Mouse (Mus musculus): Measurements from ENCODE around the gene Anxa6. TPM values are rescaled to one million over a fixed set of nuclear protein-coding genes. Genes with fewer than 3 reads are reported as not detected.

Gene Anxa6
- polyA plus RNA-seq, 1 experiment, result 30.1 TPM

GRCm38 (mm10) chr11:55031991-55032280 lies 1.3 kb downstream of the Anxa6 start:
- Histone ChIP-seq H3K4me1 (ENCODE audit: control insufficient read depth, insufficient read depth, insufficient read length, low read length) (peaks cover 23% of the 10 kb centered on the region), H3K27me3 (ENCODE audit: control insufficient read depth, insufficient read depth, low read length) (peaks cover 4% of the 10 kb centered on the region; the same call in 1 of the 2 replicates), H3K36me3 (ENCODE audit: control insufficient read depth, insufficient read depth, low read length) (no peaks in the 10 kb centered on the region), H3K4me3 (ENCODE audit: low read depth, low read length) (peak overlapping the region; percentile 61), H3K27ac (ENCODE audit: insufficient read depth, low read depth, low read length) (peak overlapping the region; percentile 61; the same call in 1 of the 2 replicates)
- TF ChIP-seq POLR2A (IDR thresholded peaks at IDR 0.05; ENCODE audit: low read depth, low read length), result no peak
- no peak for TF ChIP-seq CTCF (IDR thresholded peaks at IDR 0.05; ENCODE audit: extremely low read depth, insufficient read length, insufficient replicate concordance, low read depth, low read length)
- WGBS, result 10% methylated on average over 4 of the region's 4 CpGs

- TF ChIP-seq CTCF (IDR thresholded peaks at IDR 0.05; ENCODE audit: extremely low read depth, insufficient read length, insufficient replicate concordance, low read depth, low read length) (no peak), POLR2A (IDR thresholded peaks at IDR 0.05; ENCODE audit: low read depth, low read length) (no peak)
- H3K36me3 ChIP-seq (ENCODE audit: control insufficient read depth, insufficient read depth, low read length), result no peaks in the 10 kb centered on the region
- H3K4me1 ChIP-seq (ENCODE audit: control insufficient read depth, insufficient read depth, insufficient read length, low read length), result peaks cover 23% of the 10 kb centered on the region
- peaks cover 4% of the 10 kb centered on the region; the same call in 1 of the 2 replicates for H3K27me3 ChIP-seq (ENCODE audit: control insufficient read depth, insufficient read depth, low read length)
- WGBS, result 50% methylated on average over 10 of the region's 10 CpGs
- peak overlapping the region; percentile 61 for H3K4me3 ChIP-seq (ENCODE audit: low read depth, low read length)
- H3K27ac ChIP-seq (ENCODE audit: insufficient read depth, low read depth, low read length), result peak overlapping the region; percentile 20; the same call in 1 of the 2 replicates
These were observed 1.8 kb downstream of the Anxa6 start for GRCm38 (mm10) chr11:55031211-55031990.

GRCm38 (mm10) chr11:55028509-55028908 lies 4.7 kb downstream of the Anxa6 start:
- Histone ChIP-seq H3K4me3 (ENCODE audit: low read depth, low read length) (no peak overlapping the region), H3K27ac (ENCODE audit: insufficient read depth, low read depth, low read length) (no peak overlapping the region), H3K4me1 (ENCODE audit: control insufficient read depth, insufficient read depth, insufficient read length, low read length) (peaks cover 27% of the 10 kb centered on the region), H3K36me3 (ENCODE audit: control insufficient read depth, insufficient read depth, low read length) (no peaks in the 10 kb centered on the region), H3K27me3 (ENCODE audit: control insufficient read depth, insufficient read depth, low read length) (peaks cover 4% of the 10 kb centered on the region; the same call in 1 of the 2 replicates)
- TF ChIP-seq POLR2A (IDR thresholded peaks at IDR 0.05; ENCODE audit: low read depth, low read length) (no peak), CTCF (IDR thresholded peaks at IDR 0.05; ENCODE audit: extremely low read depth, insufficient read length, insufficient replicate concordance, low read depth, low read length) (no peak)
- WGBS, result 29% methylated on average over 2 of the region's 2 CpGs

- 31% methylated on average over 2 of the region's 2 CpGs for WGBS
- Histone ChIP-seq H3K4me1 (ENCODE audit: control insufficient read depth, insufficient read depth, insufficient read length, low read length) (peaks cover 32% of the 10 kb centered on the region), H3K27ac (ENCODE audit: insufficient read depth, low read depth, low read length) (no peak overlapping the region), H3K27me3 (ENCODE audit: control insufficient read depth, insufficient read depth, low read length) (no peaks in the 10 kb centered on the region; the same call in 1 of the 2 replicates), H3K36me3 (ENCODE audit: control insufficient read depth, insufficient read depth, low read length) (no peaks in the 10 kb centered on the region), H3K4me3 (ENCODE audit: low read depth, low read length) (no peak overlapping the region)
- TF ChIP-seq POLR2A (IDR thresholded peaks at IDR 0.05; ENCODE audit: low read depth, low read length) (no peak), CTCF (IDR thresholded peaks at IDR 0.05; ENCODE audit: extremely low read depth, insufficient read length, insufficient replicate concordance, low read depth, low read length) (no peak)
These were observed 5.9 kb downstream of the Anxa6 start for GRCm38 (mm10) chr11:55027204-55027855.

- 10% methylated on average over 4 of the region's 4 CpGs for WGBS
- H3K4me1 ChIP-seq (ENCODE audit: control insufficient read depth, insufficient read depth, insufficient read length, low read length), result peaks cover 31% of the 10 kb centered on the region
- no peaks in the 10 kb centered on the region for H3K27me3 ChIP-seq (ENCODE audit: control insufficient read depth, insufficient read depth, low read length)
- H3K27ac ChIP-seq (ENCODE audit: insufficient read depth, low read depth, low read length), result no peak overlapping the region
- TF ChIP-seq CTCF (IDR thresholded peaks at IDR 0.05; ENCODE audit: extremely low read depth, insufficient read length, insufficient replicate concordance, low read depth, low read length) (no peak), POLR2A (IDR thresholded peaks at IDR 0.05; ENCODE audit: low read depth, low read length) (no peak)
- H3K36me3 ChIP-seq (ENCODE audit: control insufficient read depth, insufficient read depth, low read length), result no peaks in the 10 kb centered on the region
- no peak overlapping the region for H3K4me3 ChIP-seq (ENCODE audit: low read depth, low read length)
These were observed 7.3 kb downstream of the Anxa6 start for GRCm38 (mm10) chr11:55025896-55026295.

- Histone ChIP-seq H3K27ac (ENCODE audit: insufficient read depth, low read depth, low read length) (peak overlapping the region; percentile 57), H3K4me1 (ENCODE audit: control insufficient read depth, insufficient read depth, insufficient read length, low read length) (peaks cover 32% of the 10 kb centered on the region), H3K27me3 (ENCODE audit: control insufficient read depth, insufficient read depth, low read length) (no peaks in the 10 kb centered on the region), H3K36me3 (ENCODE audit: control insufficient read depth, insufficient read depth, low read length) (no peaks in the 10 kb centered on the region), H3K4me3 (ENCODE audit: low read depth, low read length) (no peak overlapping the region)
- WGBS, result 64% methylated on average over 3 of the region's 3 CpGs
- TF ChIP-seq CTCF (IDR thresholded peaks at IDR 0.05; ENCODE audit: extremely low read depth, insufficient read length, insufficient replicate concordance, low read depth, low read length) (no peak), POLR2A (IDR thresholded peaks at IDR 0.05; ENCODE audit: low read depth, low read length) (no peak)
These were observed 9.7 kb downstream of the Anxa6 start for GRCm38 (mm10) chr11:55023583-55023982.

- peak overlapping the region; percentile 57 for H3K27ac ChIP-seq (ENCODE audit: insufficient read depth, low read depth, low read length)
- H3K4me3 ChIP-seq (ENCODE audit: low read depth, low read length), result no peak overlapping the region
- no peak for TF ChIP-seq POLR2A (IDR thresholded peaks at IDR 0.05; ENCODE audit: low read depth, low read length)
- no peak for TF ChIP-seq CTCF (IDR thresholded peaks at IDR 0.05; ENCODE audit: extremely low read depth, insufficient read length, insufficient replicate concordance, low read depth, low read length)
- 5% methylated on average over 10 of the region's 10 CpGs for WGBS
- H3K4me1 ChIP-seq (ENCODE audit: control insufficient read depth, insufficient read depth, insufficient read length, low read length), result peaks cover 28% of the 10 kb centered on the region
- no peaks in the 10 kb centered on the region for H3K27me3 ChIP-seq (ENCODE audit: control insufficient read depth, insufficient read depth, low read length)
- no peaks in the 10 kb centered on the region for H3K36me3 ChIP-seq (ENCODE audit: control insufficient read depth, insufficient read depth, low read length)
These were observed 10.1 kb downstream of the Anxa6 start for GRCm38 (mm10) chr11:55023049-55023564.

Measured in small intestine, adult 2 months (tissue).